In the genomic region with DNA sequence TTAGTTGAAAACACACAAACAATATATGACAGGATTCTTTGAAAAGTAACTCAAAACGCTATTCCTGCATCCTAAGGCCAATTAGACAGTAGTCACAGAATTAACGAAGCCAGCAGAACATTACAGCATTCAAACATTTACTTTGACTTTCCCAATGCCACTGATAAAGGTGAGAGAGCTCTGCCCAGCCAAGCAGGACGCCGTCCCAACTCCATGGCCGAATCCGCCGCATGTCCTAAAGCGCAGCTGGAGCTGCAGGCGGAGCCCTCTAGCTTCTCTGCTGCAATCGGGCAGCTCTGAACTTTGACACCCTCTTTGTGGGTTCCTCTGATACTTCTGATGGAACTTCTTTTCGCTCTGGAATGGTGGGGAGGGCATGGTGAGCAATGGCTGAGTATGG, we compare ENCODE assay signal across 25 mouse cellular contexts.
"Had no signal": no experiment of that assay in that cellular context is flagged by ENCODE, and none has a peak within 500 bp of the region (broad histone marks: within the 10 kb centered on the region; RNA-seq: fewer than 3 reads in every experiment).

No protein-coding gene starts in this region.

- H3K9me3 ChIP-seq: forebrain, embryonic 15.5 days; heart, embryonic 13.5 days; heart, embryonic 15.5 days; hindbrain, embryonic 13.5 days; hindbrain, embryonic 15.5 days; limb, embryonic 13.5 days; limb, embryonic 15.5 days had no signal

- H3K4me3 ChIP-seq: forebrain, embryonic 15.5 days; heart, adult 2 months; heart, embryonic 13.5 days; heart, embryonic 15.5 days; hindbrain, embryonic 13.5 days; hindbrain, embryonic 15.5 days; limb, embryonic 13.5 days; limb, embryonic 15.5 days had no signal

- H3K27ac ChIP-seq: forebrain, embryonic 15.5 days; heart, adult 2 months; heart, embryonic 13.5 days; heart, embryonic 15.5 days; hindbrain, embryonic 13.5 days; hindbrain, embryonic 15.5 days; hindbrain, postnatal 0 days; limb, embryonic 13.5 days; limb, embryonic 15.5 days; liver, embryonic 14.5 days had no signal

- H3K27me3 ChIP-seq: forebrain, embryonic 15.5 days; heart, embryonic 13.5 days; heart, embryonic 15.5 days; hindbrain, embryonic 13.5 days; hindbrain, embryonic 15.5 days; limb, embryonic 13.5 days; limb, embryonic 15.5 days had no signal

- ATAC-seq: forebrain, embryonic 15.5 days; forebrain, postnatal 0 days; hindbrain, postnatal 0 days; intestine, embryonic 16.5 days had no signal

- H3K4me1 ChIP-seq: forebrain, embryonic 15.5 days; heart, embryonic 13.5 days; heart, embryonic 15.5 days; hindbrain, embryonic 13.5 days; hindbrain, embryonic 15.5 days; limb, embryonic 13.5 days; limb, embryonic 15.5 days had no signal

- DNase-seq: forebrain, postnatal 0 days; gastrocnemius, postnatal 14 days; gastrocnemius, postnatal 36 days; heart, adult 11 months; heart, adult 2 months; heart, postnatal 14 days; heart, postnatal 36 days; kidney, adult 11 months; kidney, adult 9 months; kidney, postnatal 14 days; layer of hippocampus, adult 9-11 months; layer of hippocampus, postnatal 36 days; left cerebral cortex, postnatal 4 days; lung, adult 18-20 months had no signal

- H3K9ac ChIP-seq: forebrain, embryonic 15.5 days; forebrain, postnatal 0 days; heart, embryonic 13.5 days; heart, embryonic 15.5 days; hindbrain, embryonic 13.5 days; hindbrain, embryonic 15.5 days; limb, embryonic 13.5 days; limb, embryonic 15.5 days; liver, embryonic 14.5 days had no signal

- H3K4me2 ChIP-seq: forebrain, embryonic 15.5 days; heart, embryonic 11.5 days; heart, embryonic 13.5 days; heart, embryonic 15.5 days; hindbrain, embryonic 13.5 days; hindbrain, embryonic 15.5 days; limb, embryonic 13.5 days; limb, embryonic 15.5 days had no signal
